In genomic region chr14:50896747-50897373, GRCm38 (mm10) we compare ENCODE assay signal across 8 mouse cellular contexts. TPM values are rescaled to one million over a fixed set of nuclear protein-coding genes. Genes with fewer than 3 reads are reported as not detected.
DNase-seq lines count a peak whose midpoint lies in the region; ATAC-seq and TF ChIP-seq lines count a peak whose summit lies in the region.

No protein-coding gene starts in this region.

- peak overlapping the region; percentile 80 for H3K27ac ChIP-seq in left cerebral cortex, adult 2 months
- no peak overlapping the region for H3K27ac ChIP-seq in forebrain, embryonic 16.5 days (ENCODE audit: low read length)
- no peak overlapping the region for H3K27ac ChIP-seq in midbrain, embryonic 14.5 days (replicated peaks; ENCODE audit: low read depth, low read length)

- 14% methylated on average over 23 of the region's 23 CpGs for WGBS in forebrain, embryonic 16.5 days
- WGBS in midbrain, embryonic 14.5 days, result 18% methylated on average over 23 of the region's 23 CpGs

- H3K4me1 ChIP-seq in forebrain, embryonic 16.5 days (replicated peaks; ENCODE audit: control insufficient read depth, insufficient read depth, low read length), result peaks cover 14% of the 10 kb centered on the region
- no peaks in the 10 kb centered on the region for H3K4me1 ChIP-seq in midbrain, embryonic 14.5 days (ENCODE audit: control insufficient read depth, insufficient read depth, low read length)

- DNase-seq in left cerebral cortex, adult 2 months (ENCODE audit: extremely low spot score in 1 of 2, low spot score in 2 of 2), result peak; percentile 23 to 36
- DNase-seq in left cerebral cortex, postnatal 10 days (ENCODE audit: extremely low spot score in 1 of 2, low spot score in 2 of 2), result no peak
- peak; percentile 64 to 73 for DNase-seq in cerebellum, adult 18-20 months
- DNase-seq in layer of hippocampus, adult 9-10 months (ENCODE audit: low spot score), result peak; percentile 10
- DNase-seq in midbrain, embryonic 14.5 days, result peak; percentile 65
- DNase-seq in yolk sac, embryonic 10.5 days (ENCODE audit: low spot score), result no peak
- no peak for DNase-seq in thymus, adult 18-20 months

- intact Hi-C loops in left cerebral cortex, adult 2 months (cut with DNase I), result no loop called here
- intact Hi-C loops in left cerebral cortex, postnatal 10 days (cut with DNase I), result no loop called here

- peak overlapping the region; percentile 71 for H3K4me3 ChIP-seq in left cerebral cortex, adult 2 months
- H3K4me3 ChIP-seq in forebrain, embryonic 16.5 days (replicated peaks; ENCODE audit: low read length), result peak overlapping the region; percentile 54
- H3K4me3 ChIP-seq in midbrain, embryonic 14.5 days (replicated peaks; ENCODE audit: low read depth, low read length), result peak overlapping the region; percentile 42

- ATAC-seq in forebrain, embryonic 16.5 days, result peak; percentile 84
- peak; percentile 29; the same call in 1 of the 2 replicates for ATAC-seq in midbrain, embryonic 14.5 days (ENCODE audit: low FRiP score, low TSS enrichment)

- H3K4me2 ChIP-seq in forebrain, embryonic 16.5 days (ENCODE audit: low read length), result peak overlapping the region; percentile 94
- H3K4me2 ChIP-seq in midbrain, embryonic 14.5 days (ENCODE audit: low read length), result peak overlapping the region; percentile 79

- H3K36me3 ChIP-seq in forebrain, embryonic 16.5 days (ENCODE audit: control insufficient read depth, insufficient read depth), result no peaks in the 10 kb centered on the region
- H3K36me3 ChIP-seq in midbrain, embryonic 14.5 days (ENCODE audit: control insufficient read depth, insufficient read depth, low read length), result no peaks in the 10 kb centered on the region

- no peak for TF ChIP-seq CTCF in left cerebral cortex, adult 2 months (IDR thresholded peaks at IDR 0.05)

- no peaks in the 10 kb centered on the region for H3K9me3 ChIP-seq in forebrain, embryonic 16.5 days (ENCODE audit: control insufficient read depth, low read length)
- H3K9me3 ChIP-seq in midbrain, embryonic 14.5 days (ENCODE audit: control insufficient read depth, low read length), result no peaks in the 10 kb centered on the region

- peak overlapping the region; percentile 63 for H3K9ac ChIP-seq in forebrain, embryonic 16.5 days (replicated peaks; ENCODE audit: low read depth, low read length)
- H3K9ac ChIP-seq in midbrain, embryonic 14.5 days (replicated peaks; ENCODE audit: low read length), result peak overlapping the region; percentile 55

- no peaks in the 10 kb centered on the region for H3K27me3 ChIP-seq in forebrain, embryonic 16.5 days (replicated peaks; ENCODE audit: control insufficient read depth, insufficient read depth, low read length)
- H3K27me3 ChIP-seq in midbrain, embryonic 14.5 days (ENCODE audit: control insufficient read depth, insufficient read depth, low read length), result no peaks in the 10 kb centered on the region

RNA-seq across cellular contexts. Expression of gene Klhl33, which starts 0.4 kb away (rescaled TPM):
- 1 to 10 TPM; 4.8 to 6.4 TPM for total RNA-seq in left cerebral cortex, adult 2 months (2021)
- 1 to 10 TPM; 1.4 to 2.1 TPM for total RNA-seq in left cerebral cortex, postnatal 10 days (2021)
- polyA plus RNA-seq in forebrain, embryonic 16.5 days (2015; fragmentation: Nextera tagmentation; extraction: Ambion mirVana), result 0.31 and 0.68 TPM in 2 replicates
- 0.76 and 1.4 TPM in 2 replicates for polyA plus RNA-seq in midbrain, embryonic 14.5 days (2014; fragmentation: Nextera tagmentation; extraction: Ambion mirVana)

RNA-seq across cellular contexts. Expression of gene Tep1, which starts 26.5 kb away (rescaled TPM):
- total RNA-seq in left cerebral cortex, adult 2 months (2021), result 1 to 10 TPM; 3.2 to 4.4 TPM
- total RNA-seq in left cerebral cortex, postnatal 10 days (2021), result 1 to 10 TPM; 2.7 to 5.3 TPM
- polyA plus RNA-seq in forebrain, embryonic 16.5 days (2015; fragmentation: Nextera tagmentation; extraction: Ambion mirVana), result 1.1 and 2.2 TPM in 2 replicates
- polyA plus RNA-seq in midbrain, embryonic 14.5 days (2014; fragmentation: Nextera tagmentation; extraction: Ambion mirVana), result 2.0 and 3.4 TPM in 2 replicates

RNA-seq across cellular contexts. Expression of gene Osgep, which starts 27.8 kb away (rescaled TPM):
- total RNA-seq in left cerebral cortex, adult 2 months (2021), result 10 to 100 TPM; 29.2 to 34.8 TPM
- total RNA-seq in left cerebral cortex, postnatal 10 days (2021), result 10 to 100 TPM; 29.9 to 34.2 TPM
- polyA plus RNA-seq in forebrain, embryonic 16.5 days (2015; fragmentation: Nextera tagmentation; extraction: Ambion mirVana), result 140 and 146 TPM in 2 replicates
- 110 and 116 TPM in 2 replicates for polyA plus RNA-seq in midbrain, embryonic 14.5 days (2014; fragmentation: Nextera tagmentation; extraction: Ambion mirVana)

RNA-seq across cellular contexts. Expression of gene Apex1, which starts 27.9 kb away (rescaled TPM):
- 10 to 100 TPM; 54.9 to 58.8 TPM for total RNA-seq in left cerebral cortex, adult 2 months (2021)
- 10 to 100 TPM; 65.8 to 66.3 TPM for total RNA-seq in left cerebral cortex, postnatal 10 days (2021)
- 265 and 283 TPM in 2 replicates for polyA plus RNA-seq in forebrain, embryonic 16.5 days (2015; fragmentation: Nextera tagmentation; extraction: Ambion mirVana)
- 223 and 227 TPM in 2 replicates for polyA plus RNA-seq in midbrain, embryonic 14.5 days (2014; fragmentation: Nextera tagmentation; extraction: Ambion mirVana)

RNA-seq across cellular contexts. Expression of gene Pip4p1, which starts 33.8 kb away (rescaled TPM):
- total RNA-seq in left cerebral cortex, adult 2 months (2021), result 10 to 100 TPM; 95.6 to 98.2 TPM
- total RNA-seq in left cerebral cortex, postnatal 10 days (2021), result 10 to 100 TPM; 79.6 to 89.0 TPM
- polyA plus RNA-seq in forebrain, embryonic 16.5 days (2015; fragmentation: Nextera tagmentation; extraction: Ambion mirVana), result 100 and 101 TPM in 2 replicates
- 90.3 and 119 TPM in 2 replicates for polyA plus RNA-seq in midbrain, embryonic 14.5 days (2014; fragmentation: Nextera tagmentation; extraction: Ambion mirVana)

Comparison
In these comparisons a context has a peak if more than half of its experiments do, and no peak if none do; other contexts are left out.
1. DNase-seq: peak in left cerebral cortex, adult 2 months (2 of 2), cerebellum, adult 18-20 months (2 of 2), layer of hippocampus, adult 9-10 months (single experiment) and midbrain, embryonic 14.5 days (single experiment); none in left cerebral cortex, postnatal 10 days (0 of 2), yolk sac, embryonic 10.5 days (single experiment) and thymus, adult 18-20 months (0 of 2).
2. Peak in every context shown above with its lines, with median percentiles within 50 percentile points of each other: H3K4me3 ChIP-seq.